Mouse (Mus musculus): ENCODE data around the gene Tssk3. TPM values are rescaled to one million over a fixed set of nuclear protein-coding genes. Genes with fewer than 3 reads are reported as not detected.
"Not testable (repeated sequence)": the region's sequence is repeated elsewhere in the genome, so short reads cannot be mapped to it uniquely, and the experiment has no call there.

The Tssk3 gene
- polyA plus RNA-seq (2015; fragmentation: Nextera tagmentation; extraction: Ambion mirVana): not detected in 2 replicates

DNA sequence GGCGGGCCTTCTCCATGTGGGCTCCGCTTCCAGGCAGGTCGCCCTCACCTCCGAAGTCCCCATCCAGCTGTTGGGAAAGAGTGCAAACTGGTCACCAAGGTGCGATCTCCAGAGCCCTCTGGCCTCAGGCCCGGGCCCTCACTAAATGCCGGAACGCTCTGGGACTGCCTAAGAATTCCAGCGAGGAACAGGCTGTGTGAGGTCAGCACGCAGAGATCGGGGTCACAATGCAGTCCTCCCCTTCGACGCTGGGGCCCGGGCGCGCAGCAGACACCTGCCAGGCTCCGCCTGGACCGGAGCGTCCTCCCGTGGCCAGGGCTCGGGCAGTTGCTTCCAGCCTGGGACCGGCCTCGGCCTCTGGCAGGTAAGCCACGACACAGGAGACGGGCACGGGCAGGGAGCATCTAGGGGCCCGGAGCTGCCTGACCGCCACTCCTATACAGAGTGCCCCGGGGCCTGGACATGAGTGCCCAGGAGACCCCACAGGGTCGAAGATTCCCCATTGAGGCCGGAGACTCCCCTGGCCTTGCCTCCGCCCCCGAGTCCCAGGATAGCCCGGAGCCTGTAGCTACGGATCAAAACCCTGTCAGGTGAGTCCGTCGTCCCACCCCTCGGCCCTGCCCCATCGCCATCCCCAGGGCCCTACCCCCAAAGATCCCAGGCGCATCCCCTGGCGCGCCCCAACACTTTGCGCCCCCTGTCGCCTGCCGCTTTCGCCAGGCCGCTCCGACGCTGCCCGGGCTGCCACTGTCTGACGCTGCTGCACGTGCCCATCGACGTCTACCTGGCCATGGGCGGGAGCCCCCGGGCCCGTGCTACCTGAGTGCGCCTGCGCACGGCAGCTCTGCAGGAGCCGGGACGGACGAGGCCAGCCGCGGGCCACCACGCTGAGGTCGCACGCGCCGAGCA is at the start of gene Tssk3, which contains the start of gene Fam229a:
Gene Tssk3 (minus strand): TSS at position 51 of the 909 bp plus-strand sequence.
Gene Fam229a (plus strand): TSS at position 219 of the 909 bp plus-strand sequence.
- H3K9me3 ChIP-seq (ENCODE audit: low read length): no peaks in the 10 kb centered on the region
- WGBS: 3% methylated on average over 70 of the region's 70 CpGs
- ATAC-seq (ENCODE audit: low FRiP score, low TSS enrichment): peak; percentile 69
- peaks cover 30% of the 10 kb centered on the region for H3K36me3 ChIP-seq (ENCODE audit: insufficient read depth, low read length)
- H3K4me2 ChIP-seq (replicated peaks; ENCODE audit: low read depth, low read length): peak within 1 kb of the TSS; percentile 57
- peak within 1 kb of the TSS; percentile 35 for H3K4me3 ChIP-seq (ENCODE audit: low read length)
- H3K4me1 ChIP-seq (ENCODE audit: insufficient read depth, low read length): peaks cover 10% of the 10 kb centered on the region
- no peak within 1 kb of the TSS for H3K27ac ChIP-seq (ENCODE audit: low read length)
- H3K27me3 ChIP-seq (ENCODE audit: insufficient read depth, low read length): no peaks in the 10 kb centered on the region
- H3K9ac ChIP-seq (replicated peaks; ENCODE audit: low read length): peak within 1 kb of the TSS; percentile 27; the same call in 1 of the 2 replicates

DNA sequence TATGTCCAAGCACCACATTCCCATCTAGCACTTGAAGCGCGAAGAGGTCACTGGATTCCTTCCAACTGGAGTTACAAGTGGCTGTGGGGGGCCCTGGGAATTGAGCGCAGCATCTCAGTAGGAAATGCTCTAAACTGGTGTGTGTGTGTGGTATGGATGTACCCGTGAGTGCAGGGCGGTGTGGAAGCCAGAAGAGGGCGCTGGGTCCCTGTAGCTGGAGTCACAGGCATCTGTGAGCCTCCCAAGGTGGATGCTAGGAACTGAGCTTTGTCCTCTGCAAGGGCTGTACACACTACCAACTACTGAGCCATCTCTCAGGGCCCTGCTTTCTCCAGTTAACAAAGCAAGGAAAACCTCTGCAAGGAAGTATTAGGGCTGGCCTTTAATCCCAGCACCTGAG is 49.2 kb upstream of the Tssk3 start:
- ATAC-seq (ENCODE audit: low FRiP score, low TSS enrichment): no peak
- 91% methylated on average over 6 of the region's 6 CpGs for WGBS
- Histone ChIP-seq H3K27me3 (ENCODE audit: insufficient read depth, low read length) (no peaks in the 10 kb centered on the region), H3K27ac (ENCODE audit: low read length) (no peak overlapping the region), H3K4me2 (replicated peaks; ENCODE audit: low read depth, low read length) (no peak overlapping the region), H3K36me3 (ENCODE audit: insufficient read depth, low read length) (peaks cover 11% of the 10 kb centered on the region; the same call in 1 of the 2 replicates), H3K4me1 (ENCODE audit: insufficient read depth, low read length) (peaks cover 15% of the 10 kb centered on the region), H3K9ac (replicated peaks; ENCODE audit: low read length) (no peak overlapping the region; the same call in 1 of the 2 replicates), H3K4me3 (ENCODE audit: low read length) (no peak overlapping the region), H3K9me3 (ENCODE audit: low read length) (no peaks in the 10 kb centered on the region)

DNA sequence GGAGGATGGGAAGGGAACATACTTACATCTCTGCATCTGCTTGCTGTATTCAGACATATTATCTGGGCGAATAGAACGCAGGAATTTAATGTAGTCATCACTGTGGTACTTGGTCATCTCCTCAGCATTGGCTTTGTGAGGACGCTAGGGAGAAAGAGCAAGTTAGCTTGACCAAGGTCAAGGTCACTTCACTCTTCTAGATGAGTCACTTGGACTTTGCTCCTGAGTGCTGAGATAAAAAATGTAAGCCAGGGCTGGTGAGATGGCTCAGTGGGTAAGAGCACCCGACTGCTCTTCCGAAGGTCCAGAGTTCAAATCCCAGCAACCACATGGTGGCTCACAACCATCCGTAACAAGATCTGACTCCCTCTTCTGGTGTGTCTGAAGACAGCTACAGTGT is 38.1 kb upstream of the Tssk3 start:
- H3K4me1 ChIP-seq (ENCODE audit: insufficient read depth, low read length); H3K27ac ChIP-seq (ENCODE audit: low read length); H3K27me3 ChIP-seq (ENCODE audit: insufficient read depth, low read length); H3K9me3 ChIP-seq (ENCODE audit: low read length); H3K4me3 ChIP-seq (ENCODE audit: low read length); H3K4me2 ChIP-seq (replicated peaks; ENCODE audit: low read depth, low read length); H3K9ac ChIP-seq (replicated peaks; ENCODE audit: low read length); ATAC-seq (ENCODE audit: low FRiP score, low TSS enrichment): not testable (repeated sequence)
- peaks cover 75% of the 10 kb centered on the region for H3K36me3 ChIP-seq (ENCODE audit: insufficient read depth, low read length)
- WGBS: 89% methylated on average over 5 of the region's 6 CpGs

DNA sequence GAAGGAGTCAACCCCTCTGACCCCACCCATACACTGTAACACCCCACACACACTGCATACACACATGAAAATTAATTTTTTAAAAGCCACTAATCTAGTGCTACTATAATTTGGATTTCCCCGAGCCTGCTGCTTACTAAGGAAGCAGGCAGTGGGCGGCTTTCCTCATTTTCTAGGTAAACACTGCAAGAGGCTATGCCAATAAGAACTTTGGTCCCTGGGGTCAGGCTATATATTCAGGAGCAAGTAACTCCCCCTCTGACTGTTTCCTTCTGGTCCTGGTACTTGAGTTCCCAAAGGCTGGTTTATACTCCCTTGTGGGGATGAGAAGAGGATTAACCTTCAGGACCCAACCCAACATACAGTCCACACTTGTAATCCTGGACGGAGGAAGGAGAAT is 35.1 kb upstream of the Tssk3 start:
- Histone ChIP-seq H3K9me3 (ENCODE audit: low read length) (no peaks in the 10 kb centered on the region), H3K27ac (ENCODE audit: low read length) (no peak overlapping the region), H3K9ac (replicated peaks; ENCODE audit: low read length) (no peak overlapping the region), H3K36me3 (ENCODE audit: insufficient read depth, low read length) (peaks cover 84% of the 10 kb centered on the region), H3K4me1 (ENCODE audit: insufficient read depth, low read length) (no peaks in the 10 kb centered on the region), H3K27me3 (ENCODE audit: insufficient read depth, low read length) (no peaks in the 10 kb centered on the region), H3K4me3 (ENCODE audit: low read length) (no peak overlapping the region), H3K4me2 (replicated peaks; ENCODE audit: low read depth, low read length) (no peak overlapping the region)
- ATAC-seq (ENCODE audit: low FRiP score, low TSS enrichment): no peak
- 62% methylated on average over 3 of the region's 3 CpGs for WGBS

DNA sequence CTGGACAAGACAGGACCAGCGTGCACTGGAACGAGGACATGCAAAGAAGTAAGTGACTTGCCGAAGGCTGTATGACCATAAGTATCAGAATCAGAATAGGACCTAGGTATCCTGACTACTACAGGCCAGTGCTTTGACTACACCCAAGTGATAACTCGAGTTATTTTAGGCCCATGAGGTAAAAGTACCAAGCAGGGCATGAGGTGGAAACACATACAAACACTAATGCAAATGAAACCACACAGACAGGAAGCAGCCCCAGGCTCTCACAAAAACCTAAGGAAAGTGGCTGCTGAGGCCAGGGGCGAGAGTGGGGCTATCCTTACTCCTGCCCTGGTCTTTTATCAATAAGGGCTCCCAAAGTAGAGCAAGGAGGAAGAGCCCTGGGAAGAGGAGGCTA is 34.5 kb upstream of the Tssk3 start:
- WGBS: 90% methylated on average over 5 of the region's 5 CpGs
- H3K4me1 ChIP-seq (ENCODE audit: insufficient read depth, low read length): no peaks in the 10 kb centered on the region
- no peak overlapping the region for H3K4me3 ChIP-seq (ENCODE audit: low read length)
- H3K4me2 ChIP-seq (replicated peaks; ENCODE audit: low read depth, low read length): no peak overlapping the region
- no peak overlapping the region for H3K27ac ChIP-seq (ENCODE audit: low read length)
- ATAC-seq (ENCODE audit: low FRiP score, low TSS enrichment): no peak
- H3K36me3 ChIP-seq (ENCODE audit: insufficient read depth, low read length): peaks cover 83% of the 10 kb centered on the region
- H3K9me3 ChIP-seq (ENCODE audit: low read length): no peaks in the 10 kb centered on the region
- no peak overlapping the region for H3K9ac ChIP-seq (replicated peaks; ENCODE audit: low read length)
- H3K27me3 ChIP-seq (ENCODE audit: insufficient read depth, low read length): no peaks in the 10 kb centered on the region

DNA sequence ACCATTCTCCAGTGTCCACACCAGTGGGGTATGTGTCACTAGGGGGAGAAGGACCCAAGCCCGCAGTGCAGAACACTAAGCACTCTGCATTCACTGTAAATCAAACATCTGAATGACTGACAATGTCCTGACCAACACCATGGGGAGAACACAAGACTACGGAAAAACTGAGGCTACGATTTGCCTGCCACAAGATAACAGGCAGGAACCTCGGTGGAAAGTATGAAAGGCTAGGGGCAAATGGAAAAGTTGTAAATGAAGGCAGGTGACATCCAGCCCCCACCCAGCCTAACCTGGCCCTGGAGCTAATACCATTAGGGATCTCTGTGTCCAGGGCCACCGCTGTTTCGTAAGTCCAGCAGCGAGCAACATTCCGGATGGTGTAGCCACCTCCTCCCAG is 27.7 kb upstream of the Tssk3 start:
- H3K4me1 ChIP-seq (ENCODE audit: insufficient read depth, low read length): peaks cover 15% of the 10 kb centered on the region
- H3K4me3 ChIP-seq (ENCODE audit: low read length): no peak overlapping the region
- H3K9ac ChIP-seq (replicated peaks; ENCODE audit: low read length): no peak overlapping the region
- H3K4me2 ChIP-seq (replicated peaks; ENCODE audit: low read depth, low read length): no peak overlapping the region
- H3K36me3 ChIP-seq (ENCODE audit: insufficient read depth, low read length): peaks cover 68% of the 10 kb centered on the region
- no peak overlapping the region for H3K27ac ChIP-seq (ENCODE audit: low read length)
- no peaks in the 10 kb centered on the region for H3K27me3 ChIP-seq (ENCODE audit: insufficient read depth, low read length)
- 83% methylated on average over 8 of the region's 8 CpGs for WGBS
- ATAC-seq (ENCODE audit: low FRiP score, low TSS enrichment): no peak
- no peaks in the 10 kb centered on the region for H3K9me3 ChIP-seq (ENCODE audit: low read length)

DNA sequence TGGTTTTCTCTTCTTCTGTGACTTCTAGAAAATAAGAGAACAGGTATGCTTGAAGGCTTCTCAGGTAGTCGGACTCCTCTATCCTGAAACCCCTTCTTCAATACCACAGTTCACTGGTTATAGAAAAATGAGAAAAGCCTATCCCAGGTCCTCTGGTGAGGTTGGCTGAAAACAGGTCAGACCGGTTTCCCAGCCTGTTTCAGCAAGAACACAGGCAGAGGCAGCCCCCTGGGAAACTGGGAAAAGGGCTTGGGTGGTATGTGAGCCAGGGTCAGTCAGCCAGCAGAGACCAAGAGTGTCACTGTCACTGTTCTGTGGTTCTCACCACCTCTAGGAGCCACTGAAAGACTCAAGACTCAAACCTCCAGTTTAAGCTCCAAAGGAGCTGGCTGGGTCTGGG is 26.1 kb upstream of the Tssk3 start:
- WGBS: 42% methylated on average over 2 of the region's 2 CpGs

DNA sequence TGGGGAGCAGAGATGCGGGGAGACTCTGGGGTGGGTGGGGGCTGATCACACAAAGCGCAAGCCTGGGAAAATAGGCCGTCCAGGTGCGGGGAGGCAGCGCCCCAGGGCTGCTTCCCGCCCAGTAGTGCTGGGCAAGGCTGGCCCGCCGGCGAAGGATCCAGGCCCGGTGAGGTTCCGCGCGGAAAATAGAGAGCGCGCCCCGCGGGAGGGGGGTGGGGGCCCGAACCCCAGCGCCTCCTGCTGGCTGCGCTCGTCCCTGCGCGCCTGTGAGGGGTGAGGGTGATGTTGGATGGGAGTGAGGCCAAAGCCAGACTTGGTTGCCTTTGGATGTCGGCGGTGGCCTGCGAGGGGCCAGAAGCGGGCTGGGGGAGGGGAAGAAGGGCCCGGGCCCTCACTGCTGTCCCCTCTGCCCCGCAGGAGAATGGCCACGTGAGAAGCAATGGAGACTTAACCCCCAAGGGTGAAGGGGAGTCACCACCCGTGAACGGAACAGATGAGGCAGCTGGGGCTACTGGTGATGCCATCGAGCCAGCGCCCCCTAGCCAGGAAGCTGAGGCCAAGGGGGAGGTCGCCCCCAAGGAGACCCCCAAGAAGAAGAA is 23.6 kb upstream of the Tssk3 start:
- peaks cover 30% of the 10 kb centered on the region for H3K36me3 ChIP-seq (ENCODE audit: insufficient read depth, low read length)
- H3K4me2 ChIP-seq (replicated peaks; ENCODE audit: low read depth, low read length): peak overlapping the region; percentile 73
- 0% methylated on average over 34 of the region's 35 CpGs for WGBS
- peaks cover 21% of the 10 kb centered on the region for H3K4me1 ChIP-seq (ENCODE audit: insufficient read depth, low read length)
- H3K27ac ChIP-seq (ENCODE audit: low read length): peak overlapping the region; percentile 93
- ATAC-seq (ENCODE audit: low FRiP score, low TSS enrichment): peak; percentile 46; the same call in 1 of the 2 replicates
- H3K27me3 ChIP-seq (ENCODE audit: insufficient read depth, low read length): no peaks in the 10 kb centered on the region
- no peaks in the 10 kb centered on the region for H3K9me3 ChIP-seq (ENCODE audit: low read length)
- H3K9ac ChIP-seq (replicated peaks; ENCODE audit: low read length): peak overlapping the region; percentile 100
- H3K4me3 ChIP-seq (ENCODE audit: low read length): peak overlapping the region; percentile 82

More for the DNA sequence above, 26.1 kb upstream of the Tssk3 start:
- H3K9me3 ChIP-seq (ENCODE audit: low read length): no peaks in the 10 kb centered on the region
- ATAC-seq (ENCODE audit: low FRiP score, low TSS enrichment): peak; percentile 24; the same call in 1 of the 2 replicates
- no peak overlapping the region for H3K4me3 ChIP-seq (ENCODE audit: low read length)
- H3K9ac ChIP-seq (replicated peaks; ENCODE audit: low read length): peak overlapping the region; percentile 35; the same call in 1 of the 2 replicates
- H3K4me2 ChIP-seq (replicated peaks; ENCODE audit: low read depth, low read length): no peak overlapping the region
- H3K27me3 ChIP-seq (ENCODE audit: insufficient read depth, low read length): no peaks in the 10 kb centered on the region
- peaks cover 52% of the 10 kb centered on the region for H3K36me3 ChIP-seq (ENCODE audit: insufficient read depth, low read length)
- peak overlapping the region; percentile 86 for H3K27ac ChIP-seq (ENCODE audit: low read length)
- peaks cover 21% of the 10 kb centered on the region for H3K4me1 ChIP-seq (ENCODE audit: insufficient read depth, low read length)

DNA sequence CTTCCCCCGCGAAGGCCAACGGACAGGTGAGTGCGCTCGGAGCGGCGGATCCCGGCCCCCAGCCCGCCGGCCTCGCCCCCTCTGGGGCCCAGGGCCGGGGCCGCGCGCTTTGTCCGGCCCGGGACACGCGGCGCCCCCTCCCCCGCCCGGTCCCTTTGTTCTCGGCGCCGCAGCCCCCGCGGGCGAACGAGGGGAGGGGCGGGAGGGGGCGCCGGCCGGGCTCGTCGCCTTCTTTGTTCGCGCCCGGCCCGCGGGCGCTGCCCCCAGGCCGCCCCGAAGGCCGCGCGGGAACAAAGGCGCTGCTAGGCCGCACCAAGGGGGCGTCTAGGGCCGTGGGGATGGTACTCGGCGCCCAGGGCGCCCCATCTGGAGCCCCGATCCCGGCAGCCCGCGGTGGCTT is 23.1 kb upstream of the Tssk3 start:
- Histone ChIP-seq H3K9me3 (ENCODE audit: low read length) (no peaks in the 10 kb centered on the region), H3K4me3 (ENCODE audit: low read length) (peak overlapping the region; percentile 82), H3K27me3 (ENCODE audit: insufficient read depth, low read length) (no peaks in the 10 kb centered on the region), H3K9ac (replicated peaks; ENCODE audit: low read length) (peak overlapping the region; percentile 100), H3K4me2 (replicated peaks; ENCODE audit: low read depth, low read length) (peak overlapping the region; percentile 73), H3K27ac (ENCODE audit: low read length) (peak overlapping the region; percentile 93), H3K4me1 (ENCODE audit: insufficient read depth, low read length) (peaks cover 23% of the 10 kb centered on the region), H3K36me3 (ENCODE audit: insufficient read depth, low read length) (peaks cover 27% of the 10 kb centered on the region)
- ATAC-seq (ENCODE audit: low FRiP score, low TSS enrichment): peak; percentile 32
- WGBS: under 1% methylated on average over 27 of the region's 57 CpGs

Data from kidney, embryonic 16.5 days (tissue).